Mouse (Mus musculus) heart, adult 18-20 months (tissue): ENCODE measurements around the gene Sncb. TPM values are rescaled to one million over a fixed set of nuclear protein-coding genes. Genes with fewer than 3 reads are reported as not detected.
A peak's percentile ranks its signal among the peaks of the same experiment; 100 is the strongest.

Source experiments
- DNase-seq, 2 experiments: peaks; one replicate each; pipeline ENCODE4 v3.0.0; 2021 to 2022; ENCODE audit warnings: mixed read lengths in 1 of 2
- total RNA-seq, 2 experiments: library from RNA; stranded (reverse); gene quantifications; 2 replicates each; pipeline ENCODE4 v1.2.3; 2021

Sncb gene
- total RNA-seq, 2 experiments from 2014 or later = not detected

DNA sequence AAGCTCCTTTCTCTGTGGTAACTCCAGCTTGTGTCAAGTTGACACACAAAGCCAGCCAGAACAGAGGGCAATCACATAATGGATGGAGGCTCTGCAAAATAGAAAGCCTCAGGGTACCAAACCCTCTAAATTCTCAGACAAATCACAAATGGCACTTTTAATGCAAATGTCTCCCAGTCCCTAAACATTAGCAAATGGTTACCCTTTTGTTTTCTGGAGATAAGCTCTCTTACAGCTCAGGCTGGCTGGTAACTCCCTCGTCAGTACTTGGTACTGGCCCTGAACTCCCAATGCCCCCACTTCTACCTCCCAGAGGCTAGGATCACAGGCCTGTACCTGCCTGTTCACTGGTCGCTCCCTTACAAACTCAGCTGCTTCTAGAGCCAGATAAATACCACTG, 16.8 kb upstream of the Sncb start:
- no peak for DNase-seq

DNA sequence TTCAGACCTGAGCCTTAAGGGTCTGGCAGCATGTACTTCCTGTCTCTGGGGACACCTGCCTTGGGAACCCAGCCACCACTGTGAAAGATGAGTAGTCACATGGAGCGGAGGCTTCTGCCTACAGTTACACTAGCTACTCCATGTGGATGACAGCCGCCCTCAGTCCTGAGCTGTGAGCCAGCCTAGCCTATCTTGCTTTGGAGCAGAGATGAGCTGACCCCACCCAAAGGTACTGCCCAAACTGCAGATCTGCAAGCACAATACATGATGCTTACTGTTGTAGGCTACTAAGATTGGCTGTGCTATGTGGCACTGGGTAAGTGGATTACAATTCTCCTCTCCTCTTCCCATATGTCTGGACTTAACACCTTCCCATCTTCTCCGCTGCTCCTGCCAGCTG, 14.7 kb upstream of the Sncb start:
- DNase-seq = no peak

DNA sequence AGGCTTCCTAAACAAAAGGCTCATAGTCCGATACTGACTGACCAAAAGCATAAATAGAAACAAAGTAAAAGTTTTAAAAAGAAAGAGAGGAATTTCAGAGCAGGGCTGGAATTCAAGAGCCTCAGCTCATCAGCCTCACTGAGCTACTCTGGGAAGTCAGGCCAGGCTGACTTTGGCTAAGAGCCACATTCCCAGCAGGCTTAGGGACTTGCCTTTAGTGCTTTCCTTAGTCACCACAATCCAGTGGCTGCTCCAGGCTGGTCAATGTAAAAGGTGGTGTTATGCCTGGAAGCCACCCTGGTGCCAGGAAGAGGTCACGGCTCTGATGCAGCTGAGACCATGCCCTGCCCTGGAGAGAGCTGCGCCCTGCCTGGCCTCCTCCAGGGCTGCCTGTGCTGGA, 14.2 kb upstream of the Sncb start:
- DNase-seq = peak; percentile 45 to 51

DNA sequence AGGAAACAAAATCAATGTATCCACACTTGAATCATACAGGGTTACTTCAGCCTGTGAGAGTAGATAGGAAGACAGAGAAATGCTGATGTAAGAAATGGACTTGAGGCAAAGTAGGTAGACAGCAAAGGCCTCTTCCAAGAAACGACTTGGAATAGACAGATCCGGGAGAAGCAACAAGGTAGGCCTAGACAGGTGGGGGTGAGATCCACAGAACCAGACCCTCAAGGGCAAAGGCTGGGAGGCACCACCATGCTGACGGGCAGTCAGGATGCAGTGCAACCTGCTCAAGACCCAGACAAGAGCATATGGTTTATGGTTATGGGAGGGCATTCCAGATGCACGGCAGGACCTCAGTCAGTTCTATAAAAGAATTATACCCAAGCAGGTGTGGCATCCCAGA, 617 bp upstream of the Sncb start:
- no peak for DNase-seq

DNA sequence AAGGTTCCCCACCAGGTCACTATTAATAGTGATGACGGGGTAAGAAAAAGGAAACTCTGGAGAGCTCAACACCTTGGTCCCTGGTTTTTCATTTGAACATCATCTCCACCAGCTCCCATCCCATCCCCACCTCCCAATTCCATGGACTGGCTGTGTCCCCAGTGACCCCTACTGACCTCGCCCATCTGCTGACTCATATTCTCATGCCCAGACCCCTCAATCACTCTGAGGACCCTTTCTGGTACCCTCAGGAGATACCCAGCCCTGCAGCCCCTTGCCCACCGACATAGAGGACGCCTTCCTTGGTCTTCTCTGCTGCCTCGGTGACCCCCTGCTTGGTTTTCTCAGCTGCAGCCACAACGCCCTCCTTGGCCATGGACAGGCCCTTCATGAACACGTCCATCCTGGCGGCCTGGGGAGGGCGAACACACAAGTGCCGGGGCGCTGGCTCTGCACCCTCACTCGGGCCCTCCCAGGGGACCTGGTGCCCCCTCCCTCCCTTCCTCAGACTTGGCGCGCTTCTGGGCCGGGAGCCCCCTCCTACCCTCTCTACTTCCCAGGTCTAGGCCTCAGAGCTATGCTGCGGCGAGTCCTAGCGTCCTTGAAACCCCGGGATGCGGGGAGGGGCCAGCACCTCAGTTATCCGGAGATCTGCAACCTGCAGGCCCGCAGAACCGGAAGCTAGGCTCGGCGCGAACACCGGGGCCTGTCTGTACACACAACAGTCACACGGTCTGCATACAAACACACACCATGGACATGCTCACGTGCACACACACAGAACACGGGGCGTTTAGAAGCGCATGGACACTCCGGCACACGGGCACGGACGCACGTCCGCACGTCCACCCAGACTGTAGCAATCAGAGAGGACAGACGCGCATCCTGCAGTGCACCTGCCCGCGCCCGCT, 859 bp downstream of the Sncb start:
- no peak for DNase-seq

DNA sequence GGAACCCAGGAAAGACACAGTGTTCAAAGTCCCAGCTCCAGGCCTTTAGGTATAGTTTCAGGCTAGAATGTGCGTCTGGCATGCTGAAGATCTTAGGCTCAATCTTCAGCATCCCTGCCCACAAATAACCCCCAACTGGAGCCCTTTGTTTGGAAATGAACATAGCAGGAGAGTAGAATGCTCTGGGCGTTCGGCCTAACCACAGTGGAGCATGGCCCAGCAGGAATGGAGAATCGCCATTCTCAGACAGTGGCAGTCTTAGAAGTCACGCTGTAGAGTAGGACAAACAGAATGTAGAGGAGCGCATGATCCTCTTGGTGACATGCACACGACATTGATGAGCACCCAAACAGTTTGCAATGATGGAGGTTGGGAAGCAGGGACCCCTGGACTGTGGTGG, 5.5 kb downstream of the Sncb start:
- DNase-seq = no peak

DNA sequence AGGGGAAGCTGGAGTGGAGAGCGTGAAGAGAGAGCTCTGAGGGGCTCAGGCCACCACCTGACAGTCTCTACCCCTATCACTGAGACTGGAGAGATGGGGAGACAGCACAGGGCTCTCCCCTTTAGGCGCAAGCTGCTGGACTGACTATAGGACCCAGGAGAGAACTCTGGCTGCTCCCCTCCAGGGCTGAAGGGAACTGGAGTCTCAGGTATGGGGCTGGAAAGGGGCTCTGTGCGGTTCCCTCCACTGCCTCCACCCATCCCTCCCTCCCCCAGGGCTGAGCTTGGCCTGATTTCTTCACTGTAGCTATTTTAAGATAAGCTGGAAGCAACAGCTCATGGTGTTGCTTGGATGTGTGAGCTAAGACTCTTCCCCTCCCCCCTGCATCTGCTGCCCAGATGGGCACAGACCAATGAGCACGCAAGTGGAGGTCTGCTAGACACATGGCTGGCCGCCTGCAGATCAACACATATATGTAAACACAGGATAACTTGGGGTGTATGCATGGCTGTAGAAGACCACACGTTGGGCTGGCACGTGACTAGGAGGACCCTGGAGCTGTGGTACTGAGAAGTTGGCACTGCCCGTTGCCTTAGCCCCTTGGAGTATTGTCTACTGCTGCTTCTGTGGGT, 6.1 kb downstream of the Sncb start:
- DNase-seq = no peak

DNA sequence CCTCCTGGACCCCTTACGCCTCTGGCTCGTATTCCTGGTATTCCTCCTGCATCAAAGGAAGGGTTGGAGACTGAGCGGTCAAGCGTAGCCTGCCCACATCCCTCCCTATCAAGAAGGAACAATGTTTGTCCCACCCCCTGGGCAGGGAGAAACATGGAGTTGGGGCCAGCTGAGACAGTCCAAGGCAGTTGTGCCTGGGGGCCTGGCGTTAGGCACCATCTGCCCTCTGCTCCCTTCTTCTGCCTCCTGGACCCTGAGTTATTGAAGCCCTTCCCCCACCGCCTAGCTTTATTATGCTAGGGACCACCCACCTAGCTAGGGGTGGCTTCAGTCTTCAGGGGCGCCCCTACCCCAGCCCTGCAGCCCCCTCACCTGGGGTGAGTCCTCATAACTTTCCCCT, 6.9 kb downstream of the Sncb start:
- DNase-seq = no peak

DNA sequence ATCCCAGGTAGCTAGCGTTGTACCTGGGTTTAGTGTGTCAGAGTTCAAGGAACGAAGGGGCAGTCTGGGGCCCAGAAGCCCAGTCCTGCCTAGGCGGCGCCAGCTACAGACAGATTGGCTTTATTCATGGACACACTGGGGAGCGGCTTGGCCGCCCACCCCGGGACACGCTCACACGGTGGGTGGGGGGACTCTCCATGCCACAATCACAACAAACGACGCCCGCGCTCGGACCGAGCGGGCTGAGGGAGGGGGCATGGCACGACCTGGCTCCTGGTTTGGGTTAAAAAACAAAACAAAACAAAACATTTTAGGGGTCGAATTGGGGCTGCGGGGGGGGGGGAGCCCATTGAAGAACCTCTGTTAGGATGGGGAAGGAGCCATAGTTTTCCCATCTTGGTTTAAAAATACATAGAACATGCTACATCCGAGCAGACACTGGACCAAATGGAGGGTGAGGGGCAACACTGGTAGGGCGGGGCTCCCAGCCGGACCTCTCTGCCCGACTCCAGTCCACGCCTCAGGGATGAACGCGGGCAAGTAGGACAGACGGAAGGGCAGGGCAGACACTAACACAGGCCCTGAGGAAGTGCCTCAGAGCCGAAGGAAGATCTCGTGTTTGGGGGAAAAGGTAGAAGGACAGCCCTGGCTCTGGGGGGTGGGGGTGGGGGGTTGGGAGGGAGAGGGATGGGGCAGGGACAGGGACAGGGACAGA, 7.5 kb downstream of the Sncb start:
- no peak for DNase-seq

DNA sequence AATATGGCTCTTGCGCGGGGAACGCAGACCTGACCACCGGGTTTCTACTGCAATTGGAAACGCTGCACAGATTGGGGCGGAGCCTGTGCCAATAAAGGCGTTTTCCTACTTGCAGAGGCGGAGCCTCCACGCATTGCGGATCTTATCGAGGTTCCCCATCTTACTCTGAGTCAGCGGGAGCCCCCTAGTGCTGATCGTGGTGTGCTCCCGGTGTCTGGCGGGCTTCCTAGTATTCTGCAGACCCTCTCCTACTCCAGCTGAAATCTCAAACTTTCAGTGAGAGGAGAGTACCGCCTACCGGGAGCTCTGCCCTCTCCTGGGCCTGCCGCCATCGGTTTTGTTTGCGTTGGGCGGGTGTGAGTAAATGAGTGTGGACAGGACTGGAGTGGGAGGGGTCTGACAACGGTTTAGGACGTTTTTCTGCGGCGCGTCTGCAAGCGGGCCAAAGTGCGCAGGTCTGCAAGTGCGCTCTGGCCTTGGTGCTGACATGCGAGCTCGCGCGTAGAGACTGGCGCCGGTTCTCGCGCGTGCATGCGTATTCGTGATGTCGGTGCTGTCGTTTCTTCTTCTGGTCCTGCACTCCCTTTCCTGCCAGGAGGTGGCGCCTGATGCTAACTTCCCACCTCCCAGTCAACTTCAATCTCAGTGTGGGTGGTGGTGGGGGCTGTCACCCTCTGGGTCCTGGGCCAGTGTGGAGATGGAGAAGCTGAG, 8.2 kb downstream of the Sncb start:
- peak; percentile 68 to 71 for DNase-seq

DNA sequence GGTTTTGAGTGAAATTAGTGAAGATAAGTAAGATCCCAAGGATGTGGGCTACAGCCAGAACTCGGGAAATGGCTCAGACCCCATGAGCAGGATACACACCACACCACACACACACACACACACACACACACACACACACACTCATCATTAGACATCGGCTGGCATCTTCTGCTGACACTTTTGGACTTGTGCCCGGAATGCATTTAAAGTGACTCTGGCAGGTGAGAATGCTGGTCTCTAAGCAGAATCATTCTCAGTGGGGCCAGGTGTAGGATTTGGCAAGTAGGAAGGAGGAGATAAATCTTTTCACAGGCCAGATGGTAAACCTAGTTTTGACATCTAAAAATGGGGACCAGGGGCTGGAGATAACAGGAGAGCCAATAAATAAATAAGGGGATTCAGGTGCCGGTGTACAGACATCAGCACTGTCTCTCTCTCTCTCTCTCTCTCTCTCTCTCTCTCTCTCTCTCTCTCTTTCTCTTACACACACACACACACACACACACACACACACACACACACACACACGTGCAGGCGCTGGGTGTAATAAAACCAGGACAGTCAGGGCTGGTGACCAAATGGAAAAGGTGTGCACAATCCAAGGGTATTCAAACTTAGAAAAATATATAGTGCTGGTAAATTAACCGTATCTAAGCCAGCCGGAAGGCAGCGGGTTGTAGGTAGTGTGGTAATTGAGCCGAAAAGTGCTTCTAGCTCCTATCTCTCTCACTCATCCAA, 9.1 kb downstream of the Sncb start:
- no peak for DNase-seq

DNA sequence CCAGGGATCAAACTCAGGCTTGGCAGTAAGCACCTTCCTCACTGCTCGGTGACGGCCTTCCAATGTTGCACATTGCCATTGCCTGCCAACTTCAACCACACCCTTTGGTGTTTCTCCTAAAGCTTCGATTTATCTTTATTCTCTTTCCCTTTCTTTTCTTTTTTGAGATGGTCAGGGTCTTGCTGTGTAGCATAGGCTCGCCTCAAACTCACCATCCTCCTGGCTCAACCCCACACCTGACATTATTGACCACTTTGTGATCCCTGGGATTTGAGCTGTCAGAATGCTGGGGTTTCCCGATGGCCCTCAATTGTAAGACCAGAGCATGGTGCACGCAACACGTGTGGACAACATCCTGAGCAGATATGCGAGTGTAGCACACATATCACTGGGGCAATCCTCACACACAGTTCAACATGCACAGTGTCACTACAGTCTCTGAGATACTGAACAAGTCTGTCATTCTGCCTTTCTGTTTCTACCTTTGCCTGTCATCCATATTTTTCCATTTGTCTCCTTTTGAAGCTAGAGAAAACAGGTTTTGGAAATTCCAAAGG, 10.2 kb downstream of the Sncb start:
- no peak for DNase-seq

DNA sequence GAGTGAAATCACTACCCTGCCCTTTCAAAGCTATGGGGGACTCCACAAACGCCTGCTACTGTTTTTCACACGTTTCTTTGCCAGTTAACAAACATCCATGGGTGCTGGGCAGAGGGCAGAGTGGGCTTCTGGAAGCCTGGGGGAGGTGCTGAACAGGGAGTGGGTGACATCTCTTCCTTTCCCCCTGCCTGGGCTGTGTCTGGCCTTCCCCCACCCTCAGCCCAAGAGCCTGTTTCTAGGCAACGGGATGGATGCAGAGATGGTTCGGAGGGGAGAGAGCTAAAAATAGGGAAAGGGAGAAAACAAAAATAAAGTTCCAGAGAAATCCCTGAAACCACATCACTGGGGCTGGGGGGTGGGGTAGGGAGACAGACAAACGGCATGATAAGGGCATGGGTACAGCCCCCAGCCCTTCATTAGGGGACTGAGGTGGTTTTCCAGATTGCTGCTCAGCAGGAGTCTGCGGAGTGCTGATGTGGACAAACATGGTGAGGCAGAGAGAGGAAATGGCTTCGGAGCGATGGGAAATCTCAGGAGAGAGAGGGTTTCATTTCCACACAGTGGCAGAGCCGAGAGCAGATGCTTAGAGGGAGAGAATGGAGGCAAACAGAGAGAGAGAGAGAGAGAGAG, 11.1 kb downstream of the Sncb start:
- DNase-seq = no peak

DNA sequence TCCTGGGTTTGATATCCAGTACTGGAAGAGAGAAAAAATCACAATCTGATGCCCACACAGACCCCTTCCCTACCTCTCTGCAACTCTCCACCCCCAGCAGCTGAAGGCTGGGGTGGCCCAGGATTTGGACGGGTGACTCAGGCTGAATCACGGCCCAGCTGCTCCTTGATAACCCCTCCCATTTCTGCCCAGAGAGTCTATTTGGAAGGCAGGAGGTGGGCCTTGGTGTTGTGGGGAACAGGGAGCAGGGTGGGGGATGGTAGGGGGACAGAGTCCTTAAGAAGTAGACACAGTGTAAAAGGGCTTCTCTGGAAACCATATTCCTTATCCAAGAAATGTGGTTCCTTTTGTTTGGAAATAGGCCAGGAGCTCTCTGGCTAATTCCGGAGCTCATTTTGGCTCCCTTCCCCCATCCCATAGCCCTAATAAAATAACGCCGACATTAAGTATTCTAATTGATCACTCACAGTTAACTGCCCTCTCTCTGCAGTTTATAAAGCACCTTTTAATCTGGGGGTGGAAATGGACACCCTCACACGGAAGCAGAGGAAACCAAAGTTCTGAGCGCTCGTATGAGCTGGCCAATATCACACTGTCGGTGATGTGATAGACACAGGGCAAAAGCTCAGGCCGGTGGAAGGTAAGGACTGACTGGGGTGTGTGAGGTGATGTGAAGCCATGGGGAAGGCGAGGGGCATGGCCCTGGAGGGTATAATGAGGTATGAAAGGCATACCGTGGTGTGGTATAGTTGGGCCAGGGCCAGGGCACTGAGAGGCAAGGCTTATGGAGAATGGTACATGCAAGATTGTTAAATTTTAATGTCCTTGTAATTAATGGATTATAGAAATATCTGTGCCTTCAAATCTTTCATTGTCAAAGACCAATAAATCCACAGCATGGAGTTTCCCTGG, 12.0 kb downstream of the Sncb start:
- no peak for DNase-seq

DNA sequence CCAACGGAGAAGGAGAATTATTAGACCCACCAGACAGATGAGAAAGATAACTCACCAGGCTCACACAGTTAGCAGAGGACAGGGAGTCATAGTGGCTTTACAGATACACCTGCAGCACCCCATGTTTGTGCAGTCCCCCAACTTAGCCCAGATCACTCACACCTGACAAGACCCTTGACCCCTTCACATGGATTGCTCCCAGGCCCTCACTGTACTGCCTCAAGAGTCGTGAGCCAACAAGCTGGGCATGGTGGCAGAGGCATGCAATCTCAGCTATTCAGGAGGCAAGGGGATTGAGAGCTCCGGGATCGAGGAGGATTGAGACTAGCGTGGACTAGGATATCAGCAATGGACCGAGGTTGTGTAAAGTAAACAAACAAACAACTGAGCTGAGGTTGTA, 12.7 kb downstream of the Sncb start:
- no peak for DNase-seq

DNA sequence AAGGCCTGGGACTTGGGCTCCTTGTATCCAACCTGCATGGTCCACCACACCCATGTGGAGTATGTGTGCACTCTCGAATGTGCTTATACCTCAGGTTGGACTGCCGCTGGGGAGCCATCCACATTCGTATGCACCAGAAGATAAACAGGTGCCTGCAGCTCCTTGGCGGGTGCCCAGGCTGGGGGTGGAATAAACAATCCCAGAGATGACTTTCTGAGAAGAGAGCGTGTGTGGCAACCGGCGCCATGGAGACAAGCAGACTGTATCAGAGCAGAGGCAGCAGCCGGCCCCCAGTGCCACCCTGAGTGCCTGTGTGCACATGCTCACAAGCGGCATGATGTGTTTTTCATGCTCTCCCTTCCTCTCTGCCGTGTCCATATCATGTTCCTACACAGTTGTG, 13.7 kb downstream of the Sncb start:
- DNase-seq = no peak

DNA sequence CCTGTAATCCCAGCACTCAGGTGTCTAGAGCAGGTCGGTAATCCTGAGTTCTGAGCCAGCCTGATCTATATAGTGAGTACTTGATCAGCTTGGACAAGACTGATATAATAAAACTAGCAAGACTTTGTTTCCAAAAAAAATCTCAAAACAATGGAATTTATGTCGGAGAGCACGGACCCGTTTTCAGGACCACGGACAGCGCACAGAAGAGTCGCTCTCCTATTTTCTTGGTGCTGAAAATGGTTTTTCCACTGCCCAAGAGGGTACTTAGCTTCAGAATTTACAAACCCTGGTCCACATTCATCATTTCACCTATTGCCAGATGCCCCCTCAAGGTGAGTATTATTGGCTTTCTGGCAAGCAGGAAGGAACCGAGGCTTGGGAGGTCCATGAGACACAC, 15.7 kb downstream of the Sncb start:
- peak in 1 of 2 experiments; percentile 48 for DNase-seq

DNA sequence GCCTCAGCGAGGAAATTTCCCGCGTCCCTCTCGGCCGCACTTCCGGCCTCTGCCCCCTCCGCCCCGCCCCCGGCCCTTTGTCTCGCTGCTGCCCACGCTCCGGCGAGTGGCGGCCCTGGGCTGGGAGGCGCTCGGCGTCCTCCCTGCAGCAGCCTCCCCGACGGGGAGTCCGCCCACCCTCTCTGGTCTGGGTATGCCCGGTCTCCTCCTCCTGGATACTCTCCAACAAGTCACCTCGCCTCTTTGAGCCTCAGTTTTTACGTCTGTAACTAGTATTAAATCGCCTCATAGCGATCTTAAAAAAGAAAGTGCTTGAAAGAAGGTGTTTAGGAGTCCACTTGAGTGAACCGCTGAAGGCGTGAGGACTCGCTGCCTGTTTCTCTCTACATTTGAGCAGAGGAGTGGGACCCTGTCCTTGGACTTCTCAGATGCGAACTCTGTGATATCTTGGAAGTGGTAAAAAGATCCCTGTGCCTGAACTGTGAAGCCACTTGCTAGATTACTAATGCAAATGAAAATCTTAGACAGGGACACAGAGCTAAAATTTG, 16.5 kb downstream of the Sncb start, which contains the start of gene Gprin1:
Gprin1 (minus strand) TSS at position 11 of the 548 bp plus-strand sequence.
- no peak for DNase-seq
